Mouse (Mus musculus): Measurements from ENCODE around the gene Abcg2.

GRCm38 (mm10) chr6:58677802-58678201 is 93.5 kb downstream of the Abcg2 start:
- no peak for TF ChIP-seq POLR2A (IDR thresholded peaks at IDR 0.05; ENCODE audit: borderline replicate concordance, low read depth, low read length)
- TF ChIP-seq CTCF (IDR thresholded peaks at IDR 0.05; ENCODE audit: low read depth, low read length) = no peak

Measured in bone marrow macrophage, adult 2 months (primary cell).